Mouse (Mus musculus): ENCODE results near the gene Pak2.
"Not testable (repeated sequence)": the region's sequence is repeated elsewhere in the genome, so short reads cannot be mapped to it uniquely, and the experiment has no call there.

Gene Pak2

GRCm38 (mm10) chr16:32087629-32088443 is 8.7 kb upstream of the Pak2 start:
- no peak for DNase-seq

- peak; percentile 43 for DNase-seq
Measured at GRCm38 (mm10) chr16:32078408-32078990, 643 bp downstream of the Pak2 start.

- DNase-seq, result no peak
Measured at GRCm38 (mm10) chr16:32077648-32078407, 1.3 kb downstream of the Pak2 start.

GRCm38 (mm10) chr16:32076406-32076805 is 2.7 kb downstream of the Pak2 start:
- DNase-seq, result no peak

- no peak for DNase-seq
Measured at GRCm38 (mm10) chr16:32075762-32076161, 3.4 kb downstream of the Pak2 start.

GRCm38 (mm10) chr16:32070070-32070469 is 9.1 kb downstream of the Pak2 start:
- DNase-seq, result not testable (repeated sequence)

GRCm38 (mm10) chr16:32068389-32069300 is 10.5 kb downstream of the Pak2 start:
- no peak for DNase-seq

- no peak for DNase-seq
Measured at GRCm38 (mm10) chr16:32066899-32067298, 12.2 kb downstream of the Pak2 start.

- DNase-seq, result no peak
Measured at GRCm38 (mm10) chr16:32063900-32064299, 15.2 kb downstream of the Pak2 start.

- no peak for DNase-seq
Measured at GRCm38 (mm10) chr16:32062226-32062625, 16.9 kb downstream of the Pak2 start.

- DNase-seq, result no peak
Measured at GRCm38 (mm10) chr16:32059840-32060523, 19.2 kb downstream of the Pak2 start.

- no peak for DNase-seq
Measured at GRCm38 (mm10) chr16:32058817-32059216, 20.3 kb downstream of the Pak2 start.

- DNase-seq, result no peak
Measured at GRCm38 (mm10) chr16:32042367-32042766, 36.8 kb downstream of the Pak2 start.

GRCm38 (mm10) chr16:32019678-32020077 is 59.5 kb downstream of the Pak2 start:
- DNase-seq, result no peak

GRCm38 (mm10) chr16:32010330-32010729 is 68.8 kb downstream of the Pak2 start:
- no peak for DNase-seq

- DNase-seq, result no peak
Measured at GRCm38 (mm10) chr16:32009913-32010312, 69.2 kb downstream of the Pak2 start.

- DNase-seq, result no peak
Measured at GRCm38 (mm10) chr16:32008529-32009293, 70.4 kb downstream of the Pak2 start.

GRCm38 (mm10) chr16:32004731-32005130 is 74.4 kb downstream of the Pak2 start:
- DNase-seq, result no peak

GRCm38 (mm10) chr16:32002509-32003477 is 76.3 kb downstream of the Pak2 start, which contains the start of gene Senp5:
Gene Senp5, minus strand, starts transcription at chr16:32003287.
- peak; percentile 84 for DNase-seq

GRCm38 (mm10) chr16:31996371-31996770 is 82.8 kb downstream of the Pak2 start:
- DNase-seq, result no peak
